Mouse (Mus musculus) testis, postnatal 14 days (tissue): ENCODE results near the gene Kremen2.
"Not testable (repeated sequence)": the region's sequence is repeated elsewhere in the genome, so short reads cannot be mapped to it uniquely, and the experiment has no call there.

Experiments used
- DNase-seq: peaks from one replicate; pipeline ENCODE4 v3.0.0; 2021; ENCODE audit warnings: low spot score

Kremen2 gene

DNA sequence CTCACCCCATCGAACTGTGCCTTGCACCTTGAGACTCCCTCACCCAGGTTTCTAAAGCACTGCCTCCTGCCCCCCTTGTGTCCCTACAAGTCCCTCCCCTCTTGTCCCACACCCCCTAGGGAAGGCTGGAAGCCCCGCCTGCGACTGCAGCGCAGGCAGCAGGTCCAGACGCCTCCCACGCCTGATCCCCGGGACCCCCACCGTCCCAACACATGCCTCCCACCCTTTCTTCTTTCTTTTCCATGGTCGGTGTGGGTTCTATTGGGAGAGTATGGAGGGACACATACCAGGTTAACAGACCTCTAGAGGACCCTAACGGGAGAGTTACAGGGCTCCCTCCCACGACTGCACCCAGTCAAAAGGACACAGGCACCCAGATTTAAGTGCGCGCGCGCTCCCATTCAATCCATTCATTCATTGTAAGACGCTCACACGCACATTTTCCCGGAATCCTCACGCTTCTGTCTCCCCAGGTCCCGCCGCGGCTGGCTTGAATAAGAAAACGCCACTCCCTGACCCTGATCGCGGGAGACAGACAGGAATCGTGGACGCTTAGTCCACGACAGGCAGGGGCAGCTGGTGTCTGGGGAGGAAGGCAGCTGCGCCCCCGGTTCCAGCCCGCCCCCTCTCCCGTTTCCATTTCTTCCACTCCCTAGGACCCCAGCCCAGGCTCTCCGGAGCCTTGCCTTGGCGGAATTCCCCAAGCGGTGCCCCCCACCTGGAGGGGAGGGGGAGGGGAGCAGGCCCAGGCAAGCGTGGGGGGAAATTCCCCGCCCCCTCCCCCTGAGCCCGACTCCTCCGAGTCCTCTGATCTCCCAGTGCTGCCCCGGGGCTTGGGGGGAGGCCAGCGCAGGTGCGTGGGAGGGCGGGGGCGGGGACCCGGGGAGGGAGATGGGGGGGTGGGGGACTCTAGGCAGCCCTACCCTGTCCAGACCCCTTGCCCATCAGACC is at the start of gene Kremen2:
Gene Kremen2, minus strand, starts transcription at position 533 of the 951 bp plus-strand sequence.
- no peak for DNase-seq

DNA sequence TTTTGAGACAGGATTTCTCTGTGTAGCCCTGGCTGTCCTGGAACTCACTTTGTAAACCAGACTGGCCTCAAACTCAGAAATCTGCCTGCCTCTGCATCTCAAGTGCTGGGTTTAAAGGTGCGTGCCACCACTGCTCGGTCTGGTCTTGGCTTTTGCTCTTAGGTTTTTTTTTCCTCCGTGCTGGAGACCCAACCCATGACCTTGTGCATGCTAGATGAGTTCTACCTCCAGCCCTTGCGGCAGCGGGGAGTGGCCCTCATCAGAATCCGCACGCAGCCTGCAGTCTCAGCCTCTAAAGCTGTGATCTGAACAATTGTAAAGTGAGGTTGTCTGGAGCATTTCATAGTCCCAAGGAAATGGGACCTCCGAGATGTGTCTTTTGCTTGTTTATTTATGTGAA is 49.7 kb upstream of the Kremen2 start:
- DNase-seq, result no peak

DNA sequence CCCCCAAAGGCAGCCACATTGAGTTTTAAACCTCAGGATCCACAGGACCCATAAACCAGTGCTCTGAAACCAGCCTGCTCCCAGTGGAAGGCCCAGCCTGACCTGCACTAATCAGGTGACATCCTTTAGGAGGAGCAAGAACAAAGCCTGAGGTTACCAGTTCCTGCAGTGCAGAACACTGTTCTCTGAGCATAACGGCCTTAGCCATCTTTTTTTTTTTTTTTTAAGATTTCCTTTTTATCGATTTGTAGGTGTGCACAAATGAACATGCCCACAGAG is 45.4 kb upstream of the Kremen2 start:
- DNase-seq, result no peak

DNA sequence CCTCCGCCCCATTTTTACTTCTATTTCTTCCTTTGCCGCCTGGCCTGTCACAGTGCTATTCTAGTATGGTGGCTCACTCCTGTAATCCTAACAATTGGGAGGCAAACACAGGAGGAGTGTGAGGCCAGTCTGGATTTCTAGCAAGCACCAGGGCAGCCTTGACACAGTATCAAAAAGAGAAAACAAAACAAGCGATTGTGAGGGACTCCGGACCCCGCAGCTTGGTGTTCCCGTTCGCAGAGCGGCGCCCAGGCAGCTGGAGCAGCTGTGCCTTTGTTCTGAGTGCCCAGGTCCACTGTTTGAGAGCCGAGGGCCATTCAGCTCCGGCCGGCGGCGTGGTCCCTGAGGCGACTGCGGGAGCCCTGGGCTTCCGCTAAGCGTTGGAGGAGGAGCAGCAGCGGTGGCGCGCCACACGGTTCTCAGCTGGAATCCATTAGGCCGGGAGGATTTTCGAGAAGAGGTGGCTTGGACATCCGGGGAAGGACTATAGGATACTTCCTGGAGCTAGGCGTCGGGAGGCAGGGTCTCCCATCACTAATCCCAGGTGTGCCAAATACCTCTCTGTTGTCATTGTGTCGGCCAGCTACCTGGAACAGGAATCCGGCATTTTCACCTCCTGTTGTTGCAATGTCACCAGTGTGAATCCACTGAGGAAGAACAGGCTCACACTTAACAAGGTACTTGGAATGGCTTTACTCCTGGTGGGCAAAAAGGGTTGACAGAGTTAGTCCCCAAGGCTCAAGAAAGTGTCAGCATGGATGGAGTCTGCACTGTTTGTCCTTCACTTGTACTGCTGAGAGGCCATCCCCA is 44.8 kb upstream of the Kremen2 start, which contains the start of gene Srrm2:
Gene Srrm2, plus strand, starts transcription at position 264 of the 810 bp plus-strand sequence.
- peak; percentile 54 for DNase-seq

DNA sequence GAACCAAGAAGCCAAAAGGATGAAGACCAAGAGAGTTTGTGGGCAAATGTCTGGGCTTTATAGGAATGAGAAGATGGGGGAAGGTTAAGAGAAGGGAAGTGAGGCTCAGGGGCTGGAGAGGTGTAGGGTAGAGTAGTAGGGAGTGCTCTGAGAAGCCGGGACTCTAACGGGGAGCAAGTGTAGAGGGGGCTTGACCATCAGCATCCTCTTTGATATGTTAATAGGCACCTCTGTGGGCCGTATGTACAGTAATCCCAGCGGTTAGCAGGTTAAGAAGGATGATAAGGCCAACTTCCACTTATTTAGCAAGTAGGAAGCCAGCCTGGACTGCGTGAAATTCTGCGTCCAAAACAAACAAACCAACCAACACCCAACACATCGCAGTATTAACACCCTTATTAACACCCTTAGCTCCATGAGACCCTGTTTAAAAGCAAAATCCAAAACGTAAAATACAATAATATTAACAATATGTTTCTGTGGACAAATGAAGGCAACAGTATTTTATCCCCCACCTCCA is 44.2 kb upstream of the Kremen2 start:
- DNase-seq, result no peak

DNA sequence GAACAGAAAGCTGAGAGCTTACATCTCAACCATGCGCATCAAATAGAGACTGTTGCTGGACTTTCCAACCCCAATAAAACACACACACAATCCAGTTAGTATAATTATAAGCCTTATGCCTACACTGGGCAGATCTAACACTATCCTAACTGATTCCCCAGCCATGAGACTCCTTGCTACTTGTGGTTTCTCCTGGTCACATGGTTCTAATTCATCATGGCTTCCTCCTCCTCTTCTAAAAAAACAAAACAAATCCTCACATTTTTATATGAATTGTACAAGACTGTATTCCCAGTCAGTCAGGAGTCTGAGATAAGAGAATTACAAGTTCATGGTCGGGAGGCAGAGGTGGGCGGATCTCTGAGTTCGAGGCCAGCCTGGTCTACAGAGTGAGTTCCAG is 43.3 kb upstream of the Kremen2 start:
- DNase-seq, result no peak

DNA sequence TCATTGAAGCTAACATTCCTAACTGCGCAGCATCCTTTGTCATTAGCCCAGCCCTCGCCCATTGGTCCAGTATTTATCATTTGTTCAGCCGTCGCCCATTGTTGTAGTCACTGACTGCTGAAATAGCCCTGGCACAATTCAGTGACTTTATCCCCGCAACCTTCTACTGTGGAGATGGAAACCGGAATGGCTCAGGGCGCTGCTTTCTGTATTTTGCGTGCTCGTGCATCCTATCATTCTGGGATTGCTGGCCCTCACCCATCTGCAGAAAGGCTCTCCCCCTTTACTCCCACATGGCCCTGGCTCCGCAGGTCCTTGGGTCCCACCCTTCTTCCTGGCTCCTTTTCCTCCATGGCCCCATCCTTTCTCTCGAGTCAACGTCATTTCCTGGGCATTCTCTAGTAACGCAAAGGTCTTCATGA is 40.9 kb upstream of the Kremen2 start:
- no peak for DNase-seq

DNA sequence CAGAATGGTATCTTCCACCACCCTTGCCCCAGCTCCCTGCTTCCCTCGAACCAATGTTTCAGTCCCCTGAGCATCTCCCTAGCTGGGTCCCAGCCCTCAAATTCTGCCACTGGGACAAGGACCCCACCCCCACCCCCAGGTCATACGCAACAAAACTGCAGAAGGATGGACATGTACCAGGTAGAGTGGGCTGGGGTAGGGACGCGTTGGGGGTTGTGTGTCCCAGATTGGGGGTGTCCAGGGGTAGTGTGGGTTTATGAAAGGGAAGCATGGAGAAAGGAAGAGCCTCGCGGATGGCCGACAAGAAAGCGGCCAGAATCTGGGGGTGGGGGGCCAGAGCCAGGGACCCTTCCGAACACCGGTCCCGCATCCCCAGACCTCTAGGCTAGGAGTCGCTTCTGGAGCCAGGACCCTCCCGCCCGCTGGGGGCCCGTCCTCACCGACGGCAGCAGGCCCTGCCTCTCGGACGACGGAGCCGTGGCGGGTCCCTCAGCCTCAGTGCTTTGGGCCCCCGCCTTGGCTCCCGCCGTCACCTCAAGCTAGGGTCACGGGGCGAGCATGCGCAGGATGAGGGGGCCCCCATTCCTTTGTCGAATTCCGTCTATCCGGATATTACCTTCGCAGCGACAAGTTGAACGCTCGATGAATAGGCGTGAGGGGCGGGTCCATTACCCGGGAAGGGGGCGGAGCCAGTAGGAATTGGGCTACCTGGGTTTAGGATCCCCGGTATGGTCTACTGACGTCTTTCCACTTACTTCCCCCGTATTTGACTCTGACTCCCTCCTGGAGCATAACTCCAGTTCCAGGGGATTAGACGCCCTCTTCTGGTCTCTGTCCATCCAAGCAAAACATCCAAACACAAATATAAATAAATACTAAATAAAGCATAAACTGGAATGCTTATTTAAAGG is 40.2 kb upstream of the Kremen2 start, which contains the start of gene Flywch2:
Gene Flywch2, minus strand, starts transcription at position 521 of the 911 bp plus-strand sequence.
- DNase-seq, result peak; percentile 81

DNA sequence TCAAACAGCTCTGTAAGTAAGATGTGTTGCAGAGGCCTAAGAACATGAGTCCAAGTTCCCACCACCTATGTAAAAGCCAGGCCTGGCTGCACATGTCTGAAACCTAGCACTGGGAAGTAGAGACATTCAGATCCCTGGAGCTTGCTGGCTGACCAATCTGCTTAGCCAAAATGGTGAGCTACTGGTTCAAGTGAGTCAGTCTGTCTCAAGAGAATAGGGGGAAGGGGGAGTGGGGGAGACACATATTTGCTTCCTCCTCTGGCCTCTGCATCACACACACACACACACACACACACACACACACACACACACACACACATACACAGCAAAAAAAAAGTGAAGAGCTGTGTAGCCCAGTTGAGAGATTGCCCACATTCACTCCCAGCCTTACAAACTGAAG is 37.7 kb upstream of the Kremen2 start:
- DNase-seq, result no peak

DNA sequence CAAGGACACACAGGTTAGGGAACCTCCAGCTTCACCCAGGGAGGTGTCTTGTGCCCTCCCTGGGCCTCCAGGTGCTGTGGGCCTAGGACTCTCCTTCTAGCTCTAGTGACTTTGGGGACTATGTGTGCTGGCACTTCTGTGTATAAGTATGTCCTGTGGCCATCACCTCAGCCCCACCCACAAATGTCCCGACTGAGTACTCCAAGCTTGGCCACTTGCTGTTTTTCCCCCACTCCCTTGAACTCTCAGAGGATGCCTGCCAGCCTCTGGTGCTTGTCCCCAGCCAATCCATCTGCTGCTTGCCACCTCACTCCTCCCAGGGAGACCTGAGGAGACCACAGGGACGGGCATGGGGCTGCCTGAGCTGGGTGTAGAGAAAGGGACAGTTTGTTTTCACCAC is 32.8 kb upstream of the Kremen2 start:
- DNase-seq, result no peak

DNA sequence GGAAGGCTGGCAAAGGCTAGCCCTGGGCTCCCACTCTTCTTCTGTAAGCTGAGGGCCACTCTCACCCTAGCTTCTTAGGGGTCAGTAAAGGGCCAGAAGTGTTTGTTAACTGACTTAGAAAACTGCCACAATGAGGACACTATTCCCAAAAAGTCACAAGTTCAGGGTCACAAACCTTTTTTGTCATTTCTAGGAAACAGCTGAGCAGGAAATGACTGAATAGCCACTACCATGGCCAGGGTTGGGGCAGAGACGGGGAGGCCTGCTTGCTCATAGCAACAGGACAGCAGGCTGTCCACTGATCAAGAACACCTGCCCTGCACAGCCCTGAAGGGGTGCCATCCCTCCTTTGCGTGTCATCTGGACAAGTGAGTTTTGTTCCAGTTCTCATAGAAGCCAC is 31.5 kb upstream of the Kremen2 start:
- no peak for DNase-seq

DNA sequence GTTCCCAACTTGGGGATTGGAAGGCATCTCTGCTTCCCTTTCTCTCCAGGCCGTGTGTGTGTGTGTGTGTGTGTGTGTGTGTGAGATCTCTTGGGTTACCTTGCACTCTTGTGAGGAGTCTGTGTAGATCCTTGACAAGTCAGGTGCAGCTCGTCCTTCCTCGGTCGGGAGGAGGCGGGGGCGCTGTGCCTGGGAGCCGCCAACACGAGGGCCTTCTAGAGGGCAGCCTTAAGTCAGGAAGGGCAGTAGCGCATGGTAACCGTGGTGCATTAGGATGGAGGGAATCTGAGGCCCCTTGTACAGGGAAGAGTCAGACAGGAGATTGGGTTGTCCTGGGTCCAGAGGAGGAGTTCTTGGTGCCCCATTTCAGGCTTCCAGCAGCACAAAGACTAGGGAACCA is 30.6 kb upstream of the Kremen2 start:
- DNase-seq, result no peak

DNA sequence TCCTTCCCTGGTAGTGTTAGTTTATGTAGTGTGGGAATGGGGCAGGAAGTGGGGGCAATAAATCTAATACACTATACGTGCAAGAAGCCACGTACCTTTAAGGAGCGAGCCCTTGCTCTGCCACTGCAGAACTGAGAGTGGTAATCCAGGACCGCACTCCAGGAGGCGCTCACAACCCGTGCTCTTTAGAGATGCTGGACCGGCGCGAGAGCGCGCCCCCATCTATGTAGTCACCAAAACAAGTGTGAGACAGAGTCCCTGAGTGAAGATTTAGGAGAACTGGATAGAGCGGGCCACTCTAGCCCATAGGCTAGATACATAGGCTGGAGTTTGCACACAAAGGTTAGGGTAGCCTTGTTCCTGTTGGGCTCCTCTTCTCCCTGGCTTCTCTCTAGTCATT is 28.5 kb upstream of the Kremen2 start:
- DNase-seq, result peak; percentile 60

DNA sequence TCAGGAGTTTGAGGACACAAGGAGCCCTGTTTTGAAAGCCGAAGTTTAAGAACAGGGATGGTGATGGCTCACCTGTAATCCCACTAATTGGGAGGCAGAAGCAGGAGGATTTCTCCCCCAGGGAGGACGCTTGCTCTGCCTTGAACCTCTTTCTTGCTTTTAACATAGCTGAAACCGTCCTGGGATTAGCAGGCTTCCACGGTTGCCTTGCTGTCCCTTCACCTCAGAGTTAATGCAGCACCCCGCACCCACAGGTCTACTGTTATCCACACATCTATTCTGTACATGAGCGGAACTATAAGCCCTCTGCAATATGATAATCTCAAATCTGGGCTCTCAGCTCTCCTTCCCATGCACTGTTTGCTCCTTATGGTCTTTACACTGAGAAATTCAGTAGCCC is 28.0 kb upstream of the Kremen2 start:
- no peak for DNase-seq

DNA sequence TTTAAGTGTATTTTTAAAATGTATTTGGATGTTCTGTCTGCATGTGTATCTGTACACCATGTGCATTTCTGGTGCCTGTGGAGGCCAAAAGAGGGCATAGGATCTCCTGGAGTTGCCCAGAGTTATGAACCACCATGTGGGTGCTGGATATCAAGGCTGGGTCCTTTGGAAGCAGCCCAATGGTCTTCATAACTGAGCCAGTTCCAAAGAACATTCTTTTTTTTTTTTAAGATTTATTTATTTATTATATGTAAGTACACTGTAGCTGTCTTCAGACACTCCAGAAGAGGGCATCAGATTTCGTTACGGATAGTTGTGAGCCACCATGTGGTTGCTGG is 26.6 kb upstream of the Kremen2 start:
- DNase-seq, result not testable (repeated sequence)

DNA sequence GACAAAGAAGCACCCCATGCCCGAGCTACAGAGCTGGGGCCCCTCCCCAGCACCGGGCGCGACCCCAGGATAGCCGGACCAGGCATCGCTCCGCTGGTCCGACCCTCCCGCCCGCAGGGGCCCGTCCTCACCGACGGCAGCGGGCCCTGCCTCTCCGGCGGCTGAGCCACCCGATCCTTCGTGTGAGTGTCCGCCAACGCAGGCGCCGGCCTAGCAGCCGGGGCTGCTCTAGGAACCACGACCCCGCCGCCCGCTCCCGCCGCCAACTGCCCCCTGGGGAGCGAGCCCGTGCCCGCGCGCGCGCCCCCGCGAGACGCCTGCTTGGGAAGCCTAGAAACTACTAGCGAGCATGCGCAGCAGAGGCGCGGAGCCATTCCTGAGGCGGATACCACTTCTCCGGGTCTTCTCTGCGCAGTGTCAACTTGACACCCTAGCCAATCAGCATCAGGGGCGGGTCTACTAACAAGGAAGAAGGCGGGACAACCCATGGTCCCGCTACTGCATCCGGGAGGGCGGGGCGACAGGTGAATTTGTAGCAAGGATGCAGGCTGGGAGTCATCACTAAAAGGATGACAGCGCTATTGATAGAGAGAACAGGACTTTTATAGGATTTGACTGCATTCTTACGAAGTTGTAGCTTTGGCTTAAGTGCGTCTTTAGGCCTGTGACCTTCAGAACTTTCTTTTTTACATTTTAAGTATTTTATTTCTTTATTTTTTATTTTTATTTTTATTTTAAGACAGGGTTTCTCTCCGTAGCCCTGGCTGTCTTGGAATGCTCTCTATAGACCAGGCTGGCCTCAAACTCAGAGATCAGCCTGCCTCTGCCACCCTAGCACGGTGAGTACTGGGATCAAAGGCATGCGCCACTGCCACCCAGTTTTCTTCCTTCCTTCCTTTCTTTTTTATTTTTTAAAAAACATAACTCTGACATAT is 25.9 kb upstream of the Kremen2 start, which contains the start of gene Flywch1:
Gene Flywch1, minus strand, starts transcription at position 319 of the 935 bp plus-strand sequence.
- peak; percentile 99 for DNase-seq

DNA sequence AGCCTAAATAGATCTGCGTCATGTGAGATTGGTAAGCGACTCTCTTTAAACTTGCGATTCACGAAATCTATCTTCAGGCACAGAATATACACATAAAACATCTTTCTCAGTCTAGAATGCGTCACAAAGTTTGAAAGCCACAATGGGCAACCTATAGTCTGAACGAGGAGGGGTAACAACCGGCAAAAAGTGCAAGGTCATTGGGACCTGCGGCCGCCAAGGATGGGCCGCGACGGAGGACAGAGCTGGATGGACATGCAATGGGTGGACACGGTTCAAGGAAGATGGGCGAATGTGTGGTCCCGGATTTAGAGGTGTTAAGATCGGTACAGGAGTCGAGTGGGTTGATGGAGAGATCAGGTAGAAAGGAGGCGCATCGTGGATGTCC is 25.3 kb upstream of the Kremen2 start:
- DNase-seq, result no peak

DNA sequence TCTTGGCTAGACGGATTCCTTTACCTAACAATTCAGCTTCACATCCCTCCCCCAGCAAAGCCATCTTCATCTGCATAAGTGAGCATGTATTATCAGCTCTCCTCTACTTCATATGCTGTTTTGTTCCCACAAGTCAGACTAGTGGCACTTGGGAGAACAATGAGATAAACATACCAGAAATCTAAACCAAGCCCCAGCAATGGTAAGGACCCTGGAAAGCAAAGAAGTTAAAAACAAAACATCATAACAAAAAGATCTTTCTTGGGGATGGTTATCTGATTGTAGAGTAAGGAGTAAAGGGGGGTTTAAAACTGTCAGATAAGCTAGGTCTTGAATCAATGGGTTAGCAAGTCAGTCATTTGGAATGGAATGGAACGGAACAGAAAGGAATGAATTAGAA is 24.9 kb upstream of the Kremen2 start:
- no peak for DNase-seq

DNA sequence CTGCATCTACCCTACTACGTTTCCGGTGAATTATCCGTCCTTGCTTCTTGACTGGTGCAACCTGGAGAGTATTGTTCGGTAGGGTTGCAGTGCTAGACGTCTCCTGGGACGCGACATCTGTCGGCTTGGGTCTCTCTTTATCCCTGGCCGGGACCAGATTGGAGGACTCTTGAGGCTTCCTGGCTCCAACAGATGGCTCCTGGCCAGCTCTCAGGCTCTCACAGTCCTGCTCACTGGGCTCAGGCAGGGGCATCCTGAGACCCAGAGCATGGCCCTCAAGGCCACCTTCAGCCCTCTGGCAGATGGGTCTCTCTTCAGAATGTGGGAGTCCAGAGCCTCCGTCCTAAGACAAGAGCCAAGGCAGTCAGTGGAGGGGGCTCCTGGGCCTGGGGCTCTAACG is 17.3 kb upstream of the Kremen2 start:
- no peak for DNase-seq

DNA sequence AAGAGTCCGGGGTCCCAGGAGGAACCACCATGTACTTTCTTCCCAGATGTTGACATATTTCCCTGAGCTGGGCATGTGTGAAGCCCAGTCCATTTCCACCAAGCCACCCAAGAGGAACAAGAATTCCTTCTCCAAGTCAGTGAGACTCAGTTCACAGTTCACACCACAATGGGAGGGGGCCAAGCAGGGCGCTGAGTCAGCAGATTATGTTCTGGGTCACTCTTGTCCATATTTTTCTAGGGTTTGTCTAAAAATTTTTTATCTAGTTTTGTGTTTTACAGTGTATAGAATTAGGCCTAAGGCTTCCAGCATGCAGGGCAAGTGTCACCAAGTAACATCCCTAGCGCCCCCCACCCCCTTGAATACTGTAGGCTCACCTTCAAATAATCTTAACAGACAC is 15.5 kb upstream of the Kremen2 start:
- DNase-seq, result no peak

DNA sequence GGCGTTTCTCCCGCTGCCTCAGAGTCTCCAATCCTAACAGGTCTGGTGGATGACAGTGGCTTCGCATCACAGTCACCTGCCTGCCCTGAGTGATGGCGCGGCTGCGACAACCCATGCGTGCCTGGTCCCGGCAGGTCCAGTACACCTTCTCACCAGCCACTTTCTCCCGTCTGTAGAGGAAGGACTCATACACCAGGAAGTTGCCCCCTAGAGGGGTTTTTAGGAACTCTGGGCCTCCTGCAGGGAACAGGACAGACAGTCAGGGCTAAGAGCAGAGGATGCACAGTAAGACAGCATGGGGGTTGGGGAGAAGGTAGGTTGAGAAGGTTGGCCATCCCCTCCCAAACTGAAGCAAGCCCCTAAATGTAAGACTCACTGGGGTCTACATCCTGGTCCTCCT is 14.6 kb upstream of the Kremen2 start:
- no peak for DNase-seq
